Mouse (Mus musculus) CH12.LX (cell line): ENCODE data around the gene Prom2. TPM values are rescaled to one million over a fixed set of nuclear protein-coding genes. Genes with fewer than 3 reads are reported as not detected.

ENCODE experiments used
- DNase-seq: peaks from one replicate; pipeline ENCODE4 v3.0.0-alpha.2; 2013; ENCODE audit errors: extremely low read depth
- H3K27ac ChIP-seq: 2 replicates; pipeline ENCODE4 v1.5.1; 2012; ENCODE audit warnings: low read depth, mild to moderate bottlenecking, control low read depth, moderate library complexity; ENCODE audit not compliant: insufficient read depth
- H3K27me3 ChIP-seq: replicated peaks from 2 replicates; pipeline ENCODE3; 2012; ENCODE audit warnings: inconsistent platforms
- H3K36me3 ChIP-seq, 2 experiments: replicated peaks in 1 of 2; 2 replicates each; pipeline versions ENCODE3 to v1.6.1; 2012; ENCODE audit warnings: inconsistent platforms in 1 of 2, low read length in 1 of 2, mild to moderate bottlenecking in 1 of 2, mixed read lengths in 1 of 2, moderate library complexity in 1 of 2; ENCODE audit not compliant: control insufficient read depth in 1 of 2, insufficient read depth in 1 of 2
- H3K4me1 ChIP-seq, 2 experiments: 2 replicates each; pipeline ENCODE4 v1.6.1; 2012; ENCODE audit warnings: inconsistent platforms in 1 of 2, moderate library complexity in 1 of 2; ENCODE audit not compliant: insufficient read depth in 2 of 2, control insufficient read depth in 1 of 2
- H3K4me2 ChIP-seq: 2 replicates; pipeline ENCODE4 v1.6.1; 2012; ENCODE audit warnings: low read depth, mild to moderate bottlenecking, control low read depth; ENCODE audit not compliant: poor library complexity, insufficient read depth, severe bottlenecking
- H3K4me3 ChIP-seq, 3 experiments: fragments of 150-350 bp in 1 of 3; sonication (generic) in 1 of 3; replicated peaks in 1 of 3; 2 replicates each; pipeline versions ENCODE3 to v1.5.1; 2011 to 2012; ENCODE audit warnings: low read depth in 2 of 3, low read length in 2 of 3, mild to moderate bottlenecking in 2 of 3, moderate library complexity in 2 of 3, control low read depth in 1 of 3, improper control_type of control experiment in 1 of 3, inconsistent platforms in 1 of 3, mixed read lengths in 1 of 3; ENCODE audit not compliant: poor library complexity in 1 of 3
- H3K79me2 ChIP-seq: replicated peaks from 2 replicates; pipeline ENCODE4 v1.6.1; 2012; ENCODE audit warnings: mild to moderate bottlenecking, moderate library complexity; ENCODE audit not compliant: control insufficient read depth, poor library complexity, insufficient read depth, severe bottlenecking; ENCODE audit errors: extremely low read depth
- H3K9ac ChIP-seq: 2 replicates; pipeline ENCODE4 v1.6.1; 2012; ENCODE audit warnings: low read depth, mild to moderate bottlenecking, control low read depth, moderate library complexity; ENCODE audit not compliant: insufficient read depth
- H3K9me3 ChIP-seq: replicated peaks from 2 replicates; pipeline ENCODE3; 2012; ENCODE audit warnings: low read length, inconsistent platforms, mixed read lengths
- CTCF ChIP-seq, 2 experiments: IDR thresholded peaks in 1 of 2; conservative IDR thresholded peaks in 1 of 2; 2 replicates each; pipeline ENCODE4 v1.5.1; 2011 to 2012; ENCODE audit warnings: low read depth in 2 of 2, low read length in 2 of 2, improper control_type of control experiment in 1 of 2, inconsistent platforms in 1 of 2, mild to moderate bottlenecking in 1 of 2, moderate library complexity in 1 of 2
- E2F4 ChIP-seq: IDR thresholded peaks from 2 replicates; pipeline ENCODE4 v1.6.1; 2011; ENCODE audit warnings: low read depth, low read length, improper control_type of control experiment; ENCODE audit not compliant: insufficient replicate concordance
- ELF1 ChIP-seq: IDR thresholded peaks from 2 replicates; pipeline ENCODE4 v1.6.1; 2014; ENCODE audit warnings: low read depth, mild to moderate bottlenecking, inconsistent platforms, low read length, improper control_type of control experiment
- EP300 ChIP-seq: IDR thresholded peaks from 2 replicates; pipeline ENCODE4 v1.6.1; 2011; ENCODE audit warnings: low read length, improper control_type of control experiment
- ETS1 ChIP-seq: conservative IDR thresholded peaks from 2 replicates; pipeline ENCODE4 v1.6.1; 2012; ENCODE audit warnings: low read depth, mild to moderate bottlenecking, inconsistent platforms, low read length, improper control_type of control experiment, moderate library complexity
- HCFC1 ChIP-seq: IDR thresholded peaks from 2 replicates; pipeline ENCODE4 v1.6.1; 2012; ENCODE audit warnings: low read depth, mild to moderate bottlenecking, inconsistent platforms, low read length, improper control_type of control experiment
- KAT2A ChIP-seq: IDR thresholded peaks from 2 replicates; pipeline ENCODE4 v1.6.1; 2012; ENCODE audit warnings: low read length, improper control_type of control experiment, inconsistent platforms; ENCODE audit not compliant: insufficient replicate concordance
- MAX ChIP-seq: IDR thresholded peaks from 2 replicates; pipeline ENCODE4 v1.6.1; 2011; ENCODE audit warnings: low read length, improper control_type of control experiment
- MAZ ChIP-seq: IDR thresholded peaks from 2 replicates; pipeline ENCODE4 v1.6.1; 2012; ENCODE audit warnings: low read depth, mild to moderate bottlenecking, inconsistent platforms, low read length, improper control_type of control experiment, moderate library complexity
- MEF2A ChIP-seq: IDR thresholded peaks from 2 replicates; pipeline ENCODE4 v1.6.1; 2014; ENCODE audit warnings: low read depth, mild to moderate bottlenecking, inconsistent platforms, low read length, improper control_type of control experiment, borderline replicate concordance
- MYC ChIP-seq: IDR thresholded peaks from 2 replicates; pipeline ENCODE4 v1.6.1; 2011; ENCODE audit warnings: low read depth, mild to moderate bottlenecking, improper control_type of control experiment, low read length
- NRF1 ChIP-seq: IDR thresholded peaks from 2 replicates; pipeline ENCODE4 v1.6.1; 2014; ENCODE audit warnings: low read depth, mild to moderate bottlenecking, inconsistent platforms, low read length, improper control_type of control experiment, moderate library complexity
- RAD21 ChIP-seq: IDR thresholded peaks from 2 replicates; pipeline ENCODE4 v1.6.1; 2011; ENCODE audit warnings: low read depth, mild to moderate bottlenecking, low read length, improper control_type of control experiment, moderate library complexity
- SIN3A ChIP-seq: IDR thresholded peaks from 2 replicates; pipeline ENCODE4 v1.6.1; 2012; ENCODE audit warnings: low read length, improper control_type of control experiment, inconsistent platforms
- SMC3 ChIP-seq: IDR thresholded peaks from 2 replicates; pipeline ENCODE4 v1.6.1; 2011; ENCODE audit warnings: low read depth, low read length, improper control_type of control experiment
- dilution Hi-C: fragments of 300-500 bp; cut with MboI; formaldehyde crosslinking; loops from 2 replicates; pipeline ENCODE4 v1.14.3; 2020; ENCODE audit warnings: low sequenced_read_pairs; ENCODE audit not compliant: extremely low pct_unique_long_range_greater_than_20kb, extremely low pct_ligation_motif_present
- in situ Hi-C: fragments of 300-500 bp; cut with MboI; formaldehyde crosslinking; loops from 3 replicates; pipeline ENCODE4 v1.14.3; 2019; ENCODE audit warnings: low sequenced_read_pairs, low pct_ligation_motif_present, low pct_unique_long_range_greater_than_20kb, mixed read lengths
- polyA plus RNA-seq: library from polyadenylated mRNA; unstranded; fragments of >175 nt; gene quantifications from 2 replicates; pipeline ENCODE4 v1.2.1, GENCODE M21; 2012; ENCODE audit warnings: low read depth; ENCODE audit not compliant: insufficient read length
- total RNA-seq, 2 experiments: library from RNA; depleted of rRNA; stranded (reverse); fragments of 300-350 nt in 1 of 2; fragments of >200 nt in 1 of 2; gene quantifications; 2 replicates each; pipeline ENCODE4 v1.2.3; 2012 to 2014

Gene Prom2
- total and polyA plus RNA-seq, 3 experiments = not detected

- peaks cover 97% of the 10 kb centered on the region for H3K27me3 ChIP-seq
- H3K4me3 ChIP-seq = no peak overlapping the region
- H3K36me3 ChIP-seq = no peaks in the 10 kb centered on the region
- no peak overlapping the region for H3K27ac ChIP-seq
- no peak overlapping the region for H3K4me2 ChIP-seq
- in situ Hi-C loops (no loop called here), dilution Hi-C loops (no loop called here)
- TF ChIP-seq MAZ (no peak), E2F4 (no peak), NRF1 (no peak), ELF1 (no peak), KAT2A (no peak), EP300 (no peak), MYC (no peak), ETS1 (no peak)
- no peaks in the 10 kb centered on the region for H3K9me3 ChIP-seq
- H3K9ac ChIP-seq = no peak overlapping the region
- no peaks in the 10 kb centered on the region for H3K79me2 ChIP-seq
- H3K4me1 ChIP-seq = peaks cover 0 to 13% of the 10 kb centered on the region in 2 experiments; a peak in 3 of 4 replicates
- no peak for DNase-seq
These were observed 37.3 kb downstream of the Prom2 start for GRCm38 (mm10) chr2:127503751-127504549.

GRCm38 (mm10) chr2:127501061-127501460 is 40.2 kb downstream of the Prom2 start:
- peak; percentile 53 for DNase-seq
- H3K79me2 ChIP-seq = no peaks in the 10 kb centered on the region
- H3K4me2 ChIP-seq = no peak overlapping the region
- H3K9ac ChIP-seq = no peak overlapping the region
- no peak overlapping the region for H3K4me3 ChIP-seq
- in situ Hi-C loops (no loop called here), dilution Hi-C loops (no loop called here)
- no peak for TF ChIP-seq HCFC1
- peak; percentile 90 for TF ChIP-seq SMC3
- TF ChIP-seq RAD21 = peak; percentile 65
- peak; percentile 59 to 88 for TF ChIP-seq CTCF (conservative IDR thresholded peaks at IDR 0.05 in 1 of 2, IDR thresholded peaks at IDR 0.05 in 1 of 2; ENCODE audit: low read depth in 2 of 2, low read length in 2 of 2)
- TF ChIP-seq MAX = no peak
- no peak for TF ChIP-seq SIN3A
- no peak for TF ChIP-seq MEF2A
- H3K9me3 ChIP-seq = no peaks in the 10 kb centered on the region
- H3K27me3 ChIP-seq = peaks cover 95% of the 10 kb centered on the region
- no peaks in the 10 kb centered on the region for H3K36me3 ChIP-seq
- peaks cover 0 to 6% of the 10 kb centered on the region in 2 experiments; a peak in 3 of 4 replicates for H3K4me1 ChIP-seq
- no peak overlapping the region for H3K27ac ChIP-seq
